Mouse (Mus musculus): ENCODE results near the gene Wdr81. TPM values are rescaled to one million over a fixed set of nuclear protein-coding genes. Genes with fewer than 3 reads are reported as not detected.

Wdr81 gene
- polyA plus RNA-seq, 1 experiment from 2014 or later: 3.1 TPM

DNA sequence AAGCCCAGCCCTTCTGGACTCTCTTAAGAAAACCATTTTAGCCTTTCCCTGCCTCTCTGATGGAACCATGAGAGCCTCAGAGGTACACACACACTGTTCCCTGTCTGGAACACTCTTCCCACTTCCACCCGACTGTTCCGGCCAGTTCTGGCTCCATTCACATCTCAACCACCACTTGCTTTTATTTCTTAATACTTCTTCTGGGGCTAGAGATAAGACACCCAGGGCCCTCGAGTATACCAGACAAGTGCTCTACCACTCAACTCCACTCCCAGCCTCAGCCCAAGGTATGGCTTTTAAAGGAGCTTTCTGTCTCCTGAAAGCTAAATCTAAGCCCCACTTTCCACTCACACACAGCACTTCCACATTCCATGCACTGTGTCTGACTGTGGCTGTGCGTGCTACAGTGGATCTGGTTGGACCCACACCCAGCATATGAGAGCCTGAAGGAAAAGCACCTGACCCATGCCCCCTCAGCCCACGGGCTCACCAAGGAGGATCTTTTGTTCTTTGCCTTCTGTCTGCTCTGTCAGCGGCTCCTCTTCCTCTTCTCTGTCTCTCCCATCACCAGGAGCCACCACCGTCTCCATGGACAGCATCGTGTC is 4.1 kb downstream of the Wdr81 start:
- Histone ChIP-seq H3K9ac (no peak overlapping the region), H3K27me3 (no peaks in the 10 kb centered on the region), H3K4me3 (no peak overlapping the region), H3K4me2 (no peak overlapping the region), H3K36me3 (peaks cover 17% of the 10 kb centered on the region; the same call in 1 of the 2 replicates), H3K4me1 (replicated peaks) (peaks cover 19% of the 10 kb centered on the region), H3K9me3 (replicated peaks) (no peaks in the 10 kb centered on the region), H3K27ac (no peak overlapping the region)
- ATAC-seq (replicated peaks; ENCODE audit: insufficient number of reproducible peaks, insufficient read depth, low FRiP score, low read depth): no peak
- 74% methylated on average over 8 of the region's 8 CpGs for WGBS

DNA sequence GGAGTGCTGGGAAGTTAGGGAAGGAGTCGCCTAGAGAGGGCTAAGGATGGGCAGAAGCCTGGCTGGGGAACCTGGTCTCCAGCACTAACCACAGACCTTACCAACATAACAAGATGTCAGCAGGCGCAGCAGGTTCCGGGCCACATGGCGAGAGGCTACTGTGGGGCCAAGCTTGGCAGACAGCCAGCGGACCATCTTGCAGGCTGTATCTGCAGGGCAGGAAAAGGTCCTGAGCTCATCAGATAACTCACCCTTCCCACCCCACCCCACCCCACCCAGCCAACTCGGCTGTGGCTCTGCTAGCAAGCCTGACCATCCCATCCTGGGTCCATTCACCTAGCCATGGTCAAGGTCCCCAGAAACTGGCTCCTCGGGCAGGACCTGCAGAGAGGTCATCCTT is 4.8 kb downstream of the Wdr81 start:
- 55% methylated on average over 7 of the region's 7 CpGs for WGBS
- H3K9me3 ChIP-seq (replicated peaks): no peaks in the 10 kb centered on the region
- H3K4me2 ChIP-seq: no peak overlapping the region
- no peaks in the 10 kb centered on the region for H3K27me3 ChIP-seq
- no peak for ATAC-seq (replicated peaks; ENCODE audit: insufficient number of reproducible peaks, insufficient read depth, low FRiP score, low read depth)
- no peak overlapping the region for H3K27ac ChIP-seq
- no peak overlapping the region for H3K9ac ChIP-seq
- no peak overlapping the region for H3K4me3 ChIP-seq
- H3K4me1 ChIP-seq (replicated peaks): peaks cover 12% of the 10 kb centered on the region
- peaks cover 17% of the 10 kb centered on the region; the same call in 1 of the 2 replicates for H3K36me3 ChIP-seq

DNA sequence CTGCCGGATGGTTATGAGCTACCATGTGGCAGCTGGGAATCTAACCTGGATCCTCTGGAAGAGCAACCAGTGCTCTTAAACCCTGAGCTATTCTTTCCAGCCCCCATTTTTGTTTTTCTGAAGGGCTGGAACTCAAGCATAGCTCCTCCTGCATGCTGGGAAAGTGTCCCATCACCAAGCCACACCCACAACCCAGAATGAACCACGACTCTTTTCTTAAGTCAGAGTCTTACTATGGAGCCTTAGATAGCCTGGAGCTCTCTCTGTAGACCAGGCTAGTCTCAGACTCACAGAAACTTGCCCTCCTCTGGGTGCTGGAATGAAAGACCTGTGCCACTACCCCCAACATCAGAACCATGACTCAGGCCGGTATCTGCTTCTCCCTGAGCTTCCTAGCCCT is 5.9 kb downstream of the Wdr81 start:
- Histone ChIP-seq H3K4me3 (no peak overlapping the region), H3K27ac (no peak overlapping the region), H3K27me3 (no peaks in the 10 kb centered on the region), H3K9me3 (replicated peaks) (no peaks in the 10 kb centered on the region), H3K36me3 (peaks cover 17% of the 10 kb centered on the region; the same call in 1 of the 2 replicates), H3K4me2 (no peak overlapping the region), H3K9ac (no peak overlapping the region), H3K4me1 (replicated peaks) (peaks cover 5% of the 10 kb centered on the region)
- no peak for ATAC-seq (replicated peaks; ENCODE audit: insufficient number of reproducible peaks, insufficient read depth, low FRiP score, low read depth)
- 82% methylated on average over 3 of the region's 3 CpGs for WGBS

DNA sequence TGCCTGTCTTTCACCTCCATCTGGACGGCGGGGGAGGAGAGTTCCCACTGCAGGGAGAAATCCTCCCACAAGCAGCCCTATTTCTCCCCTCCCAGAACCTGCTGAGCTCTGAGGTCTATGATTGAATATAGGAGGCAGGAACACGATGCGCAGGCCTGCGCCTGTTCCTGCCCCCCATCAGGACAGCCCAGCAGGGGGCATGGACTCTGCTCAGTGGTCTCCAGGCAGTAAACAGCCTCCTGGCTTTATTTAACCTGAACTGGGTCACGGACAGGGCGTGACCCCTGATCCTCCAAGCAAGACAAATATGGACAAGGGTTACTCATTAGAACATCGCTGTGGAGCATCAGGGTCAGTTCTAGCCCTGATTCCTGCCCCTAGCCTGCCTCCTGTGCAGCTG is 10.8 kb downstream of the Wdr81 start:
- H3K9me3 ChIP-seq (replicated peaks): no peaks in the 10 kb centered on the region
- no peaks in the 10 kb centered on the region for H3K27me3 ChIP-seq
- H3K27ac ChIP-seq: no peak overlapping the region
- peaks cover 26% of the 10 kb centered on the region; the same call in 1 of the 2 replicates for H3K36me3 ChIP-seq
- ATAC-seq (replicated peaks; ENCODE audit: insufficient number of reproducible peaks, insufficient read depth, low FRiP score, low read depth): no peak
- H3K4me1 ChIP-seq (replicated peaks): no peaks in the 10 kb centered on the region
- H3K4me3 ChIP-seq: no peak overlapping the region
- 71% methylated on average over 8 of the region's 8 CpGs for WGBS
- no peak overlapping the region for H3K4me2 ChIP-seq
- no peak overlapping the region for H3K9ac ChIP-seq

DNA sequence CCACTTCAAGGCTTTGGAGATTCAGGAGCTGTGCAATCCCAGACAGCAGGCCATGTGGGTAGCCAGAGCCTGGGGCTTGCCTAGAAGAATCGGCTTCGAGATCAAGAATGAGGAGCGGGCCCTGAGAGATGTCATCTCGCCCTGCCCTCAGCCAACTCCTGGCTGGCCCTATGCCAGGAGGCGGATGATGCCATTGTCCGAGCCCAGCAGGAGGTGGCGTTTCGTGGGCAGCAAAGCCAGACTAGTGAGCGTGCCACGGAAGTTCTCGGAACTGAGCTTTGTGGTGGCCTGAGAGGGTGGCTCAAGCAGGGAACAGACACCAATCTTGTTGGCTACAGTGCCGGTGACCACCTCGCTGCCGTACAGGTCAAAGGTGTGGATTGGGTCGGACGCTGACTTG is 12.9 kb downstream of the Wdr81 start:
- Histone ChIP-seq H3K4me1 (replicated peaks) (0 out of 2 replicates have a peak, but pooled peaks cover 3% of the 10 kb centered on the region), H3K27me3 (no peaks in the 10 kb centered on the region), H3K36me3 (peaks cover 11% of the 10 kb centered on the region; the same call in 1 of the 2 replicates), H3K9me3 (replicated peaks) (no peaks in the 10 kb centered on the region), H3K27ac (no peak overlapping the region), H3K4me3 (no peak overlapping the region), H3K9ac (no peak overlapping the region), H3K4me2 (no peak overlapping the region)
- 90% methylated on average over 16 of the region's 16 CpGs for WGBS
- no peak for ATAC-seq (replicated peaks; ENCODE audit: insufficient number of reproducible peaks, insufficient read depth, low FRiP score, low read depth)

DNA sequence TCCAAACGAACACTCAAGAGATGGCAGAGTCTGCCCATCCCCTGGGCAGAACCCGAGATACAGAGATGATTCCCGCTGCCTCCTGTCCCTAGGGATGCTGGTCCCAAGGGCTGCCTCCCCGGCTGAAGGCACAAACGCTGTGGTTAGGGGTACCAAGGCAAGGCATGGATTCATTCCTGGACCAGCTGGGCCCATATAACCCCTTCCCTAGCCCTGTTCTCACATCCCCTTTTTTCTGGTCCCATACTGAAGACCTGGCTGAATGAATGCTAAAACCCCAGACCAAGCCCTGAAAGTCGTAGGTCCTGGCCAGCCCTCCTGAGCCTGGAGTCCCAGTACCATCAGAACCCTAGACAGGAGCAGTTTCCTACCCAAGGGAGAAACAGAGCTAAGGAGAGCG is 13.5 kb downstream of the Wdr81 start:
- ATAC-seq (replicated peaks; ENCODE audit: insufficient number of reproducible peaks, insufficient read depth, low FRiP score, low read depth): no peak
- WGBS: 82% methylated on average over 7 of the region's 7 CpGs
- Histone ChIP-seq H3K9me3 (replicated peaks) (no peaks in the 10 kb centered on the region), H3K27me3 (no peaks in the 10 kb centered on the region), H3K4me2 (no peak overlapping the region), H3K36me3 (peaks cover 9% of the 10 kb centered on the region; the same call in 1 of the 2 replicates), H3K9ac (no peak overlapping the region), H3K4me3 (no peak overlapping the region), H3K27ac (no peak overlapping the region), H3K4me1 (replicated peaks) (0 out of 2 replicates have a peak, but pooled peaks cover 3% of the 10 kb centered on the region)

DNA sequence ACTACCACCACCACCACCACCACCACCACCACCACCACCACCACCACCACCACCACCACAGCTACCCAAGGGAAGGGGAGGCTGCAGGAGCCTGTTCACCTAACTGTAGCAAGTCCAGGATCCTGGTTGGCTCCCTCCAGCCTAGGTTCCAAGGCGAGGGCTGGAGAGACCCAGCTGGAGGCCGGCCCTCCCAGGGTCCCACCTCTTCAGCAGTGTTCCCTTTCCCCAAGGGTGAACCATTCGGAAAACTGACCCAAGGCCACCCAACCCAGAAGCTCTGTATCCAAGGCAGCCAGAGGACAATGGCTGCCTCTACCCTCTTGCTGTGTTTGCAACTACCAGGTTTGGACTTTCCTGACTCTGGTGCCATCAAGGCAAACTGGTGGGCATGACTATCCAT is 14.6 kb downstream of the Wdr81 start:
- 87% methylated on average over 3 of the region's 3 CpGs for WGBS
- H3K36me3 ChIP-seq: peaks cover 9% of the 10 kb centered on the region; the same call in 1 of the 2 replicates
- no peak overlapping the region for H3K4me2 ChIP-seq
- H3K4me3 ChIP-seq: no peak overlapping the region
- 0 out of 2 replicates have a peak, but pooled peaks cover 3% of the 10 kb centered on the region for H3K4me1 ChIP-seq (replicated peaks)
- no peak overlapping the region for H3K27ac ChIP-seq
- H3K27me3 ChIP-seq: no peaks in the 10 kb centered on the region
- ATAC-seq (replicated peaks; ENCODE audit: insufficient number of reproducible peaks, insufficient read depth, low FRiP score, low read depth): no peak
- H3K9me3 ChIP-seq (replicated peaks): no peaks in the 10 kb centered on the region
- H3K9ac ChIP-seq: no peak overlapping the region

DNA sequence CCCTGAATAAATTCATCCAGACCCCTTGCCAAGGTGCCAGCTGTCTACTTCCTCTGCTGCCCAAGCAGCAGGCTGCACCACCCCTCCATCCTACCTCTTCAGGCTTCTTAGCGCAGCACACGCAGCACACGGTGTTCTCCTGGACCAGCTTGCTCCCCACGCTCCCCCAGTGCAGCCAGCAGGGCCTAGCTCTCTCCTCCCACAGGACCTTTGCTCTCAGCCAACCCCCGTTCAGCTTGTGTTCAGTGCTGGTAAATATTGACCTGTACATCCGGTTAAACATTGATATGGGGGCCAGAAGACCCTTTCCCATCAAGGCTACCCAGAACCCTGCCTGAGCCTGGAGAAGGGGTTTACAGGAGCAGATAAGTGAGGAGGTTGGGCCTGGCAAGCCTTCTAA is 15.2 kb downstream of the Wdr81 start, which contains the start of gene Serpinf2:
Gene Serpinf2, minus strand, starts transcription at position 229 of the 400 bp plus-strand sequence.
- Histone ChIP-seq H3K4me3 (no peak within 1 kb of the TSS), H3K9ac (no peak within 1 kb of the TSS), H3K27ac (no peak within 1 kb of the TSS), H3K9me3 (replicated peaks) (no peaks in the 10 kb centered on the region), H3K4me1 (replicated peaks) (0 out of 2 replicates have a peak, but pooled peaks cover 3% of the 10 kb centered on the region), H3K36me3 (peaks cover 9% of the 10 kb centered on the region; the same call in 1 of the 2 replicates), H3K27me3 (no peaks in the 10 kb centered on the region), H3K4me2 (no peak within 1 kb of the TSS)
- ATAC-seq (replicated peaks; ENCODE audit: insufficient number of reproducible peaks, insufficient read depth, low FRiP score, low read depth): no peak
- 87% methylated on average over 6 of the region's 6 CpGs for WGBS

DNA sequence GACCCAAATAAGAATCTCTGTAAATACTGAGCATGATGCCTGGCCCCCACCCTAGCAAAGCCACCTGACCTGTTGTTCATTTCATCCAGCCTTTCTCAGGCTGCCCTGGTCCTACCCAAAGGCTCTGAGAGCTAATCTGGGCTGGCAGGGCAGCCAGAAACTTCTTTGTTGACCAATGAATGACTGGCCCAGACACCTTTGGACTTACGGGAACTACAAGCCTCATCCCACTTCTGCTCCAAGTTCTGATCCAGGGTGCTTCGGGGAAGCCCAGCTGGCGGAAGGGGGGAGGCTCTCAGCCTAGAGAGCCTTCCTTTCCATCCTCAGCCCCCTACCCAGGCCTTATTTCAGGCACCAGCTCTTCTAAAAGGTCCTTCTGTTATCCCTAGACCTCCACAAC is 15.7 kb downstream of the Wdr81 start:
- H3K36me3 ChIP-seq: peaks cover 9% of the 10 kb centered on the region; the same call in 1 of the 2 replicates
- no peak overlapping the region for H3K9ac ChIP-seq
- 0 out of 2 replicates have a peak, but pooled peaks cover 3% of the 10 kb centered on the region for H3K4me1 ChIP-seq (replicated peaks)
- ATAC-seq (replicated peaks; ENCODE audit: insufficient number of reproducible peaks, insufficient read depth, low FRiP score, low read depth): no peak
- 88% methylated on average over 3 of the region's 3 CpGs for WGBS
- no peaks in the 10 kb centered on the region for H3K9me3 ChIP-seq (replicated peaks)
- H3K27ac ChIP-seq: no peak overlapping the region
- no peaks in the 10 kb centered on the region for H3K27me3 ChIP-seq
- no peak overlapping the region for H3K4me2 ChIP-seq
- H3K4me3 ChIP-seq: no peak overlapping the region

DNA sequence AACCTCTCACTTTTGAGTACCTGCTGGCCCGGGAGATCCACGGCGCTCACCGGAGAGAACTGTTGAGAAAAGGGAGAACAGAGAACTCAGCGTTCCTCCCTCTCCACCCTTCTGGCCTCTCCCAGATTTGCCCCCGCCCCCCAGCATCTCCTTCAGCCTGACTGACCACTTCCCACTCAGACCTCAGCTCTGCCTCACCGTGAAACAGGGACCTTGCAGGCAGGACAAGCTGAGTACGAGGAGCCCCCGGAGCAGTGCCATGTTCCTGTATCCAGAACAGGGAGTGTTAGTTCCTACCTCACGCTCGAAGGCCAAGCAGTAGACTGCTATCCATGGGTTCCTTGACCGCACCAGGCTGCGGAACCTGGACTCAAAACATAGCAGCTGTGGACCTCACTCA is 16.3 kb downstream of the Wdr81 start:
- no peaks in the 10 kb centered on the region for H3K27me3 ChIP-seq
- H3K36me3 ChIP-seq: peaks cover 9% of the 10 kb centered on the region; the same call in 1 of the 2 replicates
- H3K4me1 ChIP-seq (replicated peaks): 0 out of 2 replicates have a peak, but pooled peaks cover 3% of the 10 kb centered on the region
- no peak for ATAC-seq (replicated peaks; ENCODE audit: insufficient number of reproducible peaks, insufficient read depth, low FRiP score, low read depth)
- H3K4me2 ChIP-seq: no peak overlapping the region
- no peak overlapping the region for H3K4me3 ChIP-seq
- H3K9ac ChIP-seq: no peak overlapping the region
- 78% methylated on average over 13 of the region's 13 CpGs for WGBS
- no peak overlapping the region for H3K27ac ChIP-seq
- no peaks in the 10 kb centered on the region for H3K9me3 ChIP-seq (replicated peaks)

DNA sequence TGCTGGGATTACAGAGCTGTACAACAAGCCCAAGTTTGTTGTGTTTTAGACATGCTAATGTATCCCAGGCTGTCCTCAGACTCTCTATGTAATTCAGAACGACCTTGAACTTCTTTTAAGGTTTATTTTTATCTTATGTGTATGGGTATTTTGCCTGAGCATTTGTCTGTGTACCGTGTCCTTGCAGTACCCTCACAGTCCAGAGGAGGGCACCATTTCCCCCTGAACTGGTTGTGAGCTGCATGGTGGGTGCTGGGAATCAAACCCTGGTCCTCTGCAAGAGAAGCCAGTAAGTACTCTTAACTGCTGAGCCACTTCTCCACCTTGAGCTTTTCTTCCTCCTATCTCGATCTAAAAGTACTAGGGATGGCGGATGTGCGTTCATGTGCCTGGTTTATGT is 20.4 kb downstream of the Wdr81 start:
- Histone ChIP-seq H3K4me3 (no peak overlapping the region), H3K36me3 (no peaks in the 10 kb centered on the region), H3K4me2 (no peak overlapping the region), H3K27me3 (no peaks in the 10 kb centered on the region), H3K4me1 (replicated peaks) (0 out of 2 replicates have a peak, but pooled peaks cover 3% of the 10 kb centered on the region), H3K9ac (no peak overlapping the region), H3K9me3 (replicated peaks) (no peaks in the 10 kb centered on the region), H3K27ac (no peak overlapping the region)
- 87% methylated on average over 5 of the region's 5 CpGs for WGBS
- ATAC-seq (replicated peaks; ENCODE audit: insufficient number of reproducible peaks, insufficient read depth, low FRiP score, low read depth): no peak

DNA sequence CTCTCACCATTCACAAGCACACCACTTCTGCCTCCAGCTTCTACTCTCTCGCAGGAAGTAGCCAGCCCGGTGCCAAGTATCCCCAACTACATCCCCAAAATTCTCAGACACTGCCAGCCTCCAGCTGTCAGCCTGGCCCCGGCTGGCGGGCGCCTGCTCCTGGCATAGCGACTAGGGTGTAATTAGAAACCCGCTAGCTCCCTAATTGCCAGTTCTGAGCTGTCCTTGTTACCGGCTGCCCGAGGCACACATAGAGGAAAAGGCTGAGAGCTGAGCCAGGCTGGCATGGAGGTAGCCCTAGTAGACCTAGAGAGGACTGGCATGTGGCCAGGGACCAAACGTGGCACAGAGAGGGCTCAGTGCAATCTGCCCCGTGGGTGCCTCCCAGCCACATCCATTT is 23.2 kb downstream of the Wdr81 start:
- Histone ChIP-seq H3K36me3 (no peaks in the 10 kb centered on the region), H3K4me2 (no peak overlapping the region), H3K27ac (no peak overlapping the region), H3K4me1 (replicated peaks) (no peaks in the 10 kb centered on the region), H3K9me3 (replicated peaks) (no peaks in the 10 kb centered on the region), H3K4me3 (no peak overlapping the region), H3K9ac (no peak overlapping the region), H3K27me3 (no peaks in the 10 kb centered on the region)
- 80% methylated on average over 11 of the region's 11 CpGs for WGBS
- no peak for ATAC-seq (replicated peaks; ENCODE audit: insufficient number of reproducible peaks, insufficient read depth, low FRiP score, low read depth)
